16 mouse cellular contexts compared by ENCODE assay signal in the genomic region with DNA sequence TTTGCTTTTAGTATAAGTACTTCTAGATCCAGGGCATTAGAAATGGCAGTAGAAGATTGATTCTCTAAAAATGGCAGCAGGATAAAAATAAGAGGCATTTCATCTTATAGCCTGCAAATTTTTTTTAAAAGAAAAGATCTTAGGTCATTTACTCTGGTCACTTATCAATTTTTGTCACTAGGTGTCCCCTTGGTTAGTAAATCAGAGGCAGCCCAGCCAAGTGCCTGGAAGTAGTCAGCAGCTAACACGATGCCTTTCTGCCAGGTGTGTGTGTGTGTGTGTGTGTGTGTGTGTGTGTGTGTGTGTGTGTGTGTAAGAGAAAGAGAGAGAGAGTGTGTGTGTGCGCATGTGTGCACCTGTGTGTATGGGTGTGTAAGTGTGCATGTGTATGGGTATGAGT. TPM values are rescaled to one million over a fixed set of nuclear protein-coding genes. Genes with fewer than 3 reads are reported as not detected.
DNase-seq lines count a peak whose midpoint lies in the region; ATAC-seq and TF ChIP-seq lines count a peak whose summit lies in the region.
"Had no signal": no experiment of that assay in that cellular context is flagged by ENCODE, and none has a peak within 500 bp of the region (broad histone marks: within the 10 kb centered on the region; RNA-seq: fewer than 3 reads in every experiment).

No protein-coding gene starts in this region.

- DNase-seq in heart, postnatal 0 days (ENCODE audit: low spot score), result no peak
- DNase-seq in heart, postnatal 25 days (ENCODE audit: low spot score), result no peak
- no peak for DNase-seq in liver, postnatal 0 days
- DNase-seq in MEL (ENCODE audit: low read depth, low spot score), result no peak
- no peak for DNase-seq in left cerebral cortex, postnatal 10 days (ENCODE audit: extremely low spot score in 1 of 2, low spot score in 2 of 2)
- DNase-seq in lung, postnatal 36 days, result no peak
- DNase-seq: cerebellum, adult 8-10 months; embryo, embryonic 11 days had no signal

- TF ChIP-seq EP300 in heart, postnatal 0 days (IDR thresholded peaks at IDR 0.05; ENCODE audit: low read depth), result no peak
- no peak for TF ChIP-seq EP300 in liver, postnatal 0 days (IDR thresholded peaks at IDR 0.05; ENCODE audit: low read depth)
- TF ChIP-seq EP300 in MEL (IDR thresholded peaks at IDR 0.05; ENCODE audit: low read depth in 1 of 2, low read length in 2 of 2), result no peak

- H3K4me3 ChIP-seq in heart, postnatal 0 days (ENCODE audit: low read depth, low read length), result no peak overlapping the region
- no peak overlapping the region for H3K4me3 ChIP-seq in liver, postnatal 0 days (ENCODE audit: low read depth, low read length)
- H3K4me3 ChIP-seq in liver, embryonic 12.5 days, result no peak overlapping the region
- H3K4me3 ChIP-seq in MEL (ENCODE audit: control insufficient read depth in 1 of 2, insufficient read depth in 1 of 2, low read depth in 2 of 2, low read length in 2 of 2), result no peak overlapping the region
- H3K4me3 ChIP-seq: erythroblast, embryonic 14.5 days; hindbrain, embryonic 13.5 days; megakaryocyte, embryonic 14.5 days had no signal

- H3K79me2 ChIP-seq in MEL (ENCODE audit: control insufficient read depth, insufficient read depth, low read length, poor library complexity), result no peaks in the 10 kb centered on the region

- peak; percentile 41; the same call in 1 of the 2 replicates for ATAC-seq in heart, postnatal 0 days (ENCODE audit: insufficient read depth, low read depth)
- ATAC-seq in liver, postnatal 0 days, result no peak
- no peak for ATAC-seq in liver, embryonic 12.5 days
- peak; percentile 29; the same call in 1 of the 2 replicates for ATAC-seq in megakaryocyte, adult 5-6 weeks (ENCODE audit: poor library complexity, severe bottlenecking)

- no peaks in the 10 kb centered on the region for H3K36me3 ChIP-seq in heart, postnatal 0 days (replicated peaks; ENCODE audit: control insufficient read depth, insufficient read depth, low read length)
- H3K36me3 ChIP-seq in liver, postnatal 0 days (replicated peaks; ENCODE audit: insufficient read depth, low read length), result no peaks in the 10 kb centered on the region
- H3K36me3 ChIP-seq in liver, embryonic 12.5 days, result no peaks in the 10 kb centered on the region
- H3K36me3 ChIP-seq in MEL (ENCODE audit: control insufficient read depth in 1 of 2, insufficient read depth in 2 of 2, low read length in 2 of 2), result no peaks in the 10 kb centered on the region
- H3K36me3 ChIP-seq: hindbrain, embryonic 13.5 days had no signal

- no peak overlapping the region for H3K27ac ChIP-seq in heart, postnatal 0 days (ENCODE audit: low read depth)
- no peak overlapping the region for H3K27ac ChIP-seq in liver, postnatal 0 days (ENCODE audit: low read depth)
- no peak overlapping the region for H3K27ac ChIP-seq in liver, embryonic 12.5 days
- no peak overlapping the region for H3K27ac ChIP-seq in MEL (ENCODE audit: control insufficient read depth, low read depth, low read length)
- H3K27ac ChIP-seq: hindbrain, embryonic 13.5 days; liver, embryonic 14.5 days had no signal

- intact Hi-C loops in heart, postnatal 25 days (cut with DNase I), result no loop called here
- intact Hi-C loops in left cerebral cortex, postnatal 10 days (cut with DNase I), result no loop called here

- 0 out of 2 replicates have a peak, but pooled peaks cover 7% of the 10 kb centered on the region for H3K9me3 ChIP-seq in heart, postnatal 0 days (replicated peaks; ENCODE audit: control insufficient read depth, low read length)
- no peaks in the 10 kb centered on the region for H3K9me3 ChIP-seq in liver, postnatal 0 days (ENCODE audit: low read length)
- no peaks in the 10 kb centered on the region for H3K9me3 ChIP-seq in liver, embryonic 12.5 days (replicated peaks)
- H3K9me3 ChIP-seq in MEL (replicated peaks; ENCODE audit: insufficient read depth, low read length), result no peaks in the 10 kb centered on the region

- peak; percentile 22 for TF ChIP-seq RAD21 in MEL (IDR thresholded peaks at IDR 0.05; ENCODE audit: low read depth, low read length)

- H3K4me2 ChIP-seq in heart, postnatal 0 days (ENCODE audit: low read depth, low read length), result no peak overlapping the region
- H3K4me2 ChIP-seq in liver, postnatal 0 days (ENCODE audit: low read depth, low read length), result no peak overlapping the region
- H3K4me2 ChIP-seq in liver, embryonic 12.5 days, result no peak overlapping the region
- H3K4me2 ChIP-seq: hindbrain, embryonic 13.5 days had no signal

- TF ChIP-seq CTCF in heart, postnatal 0 days (IDR thresholded peaks at IDR 0.05; ENCODE audit: low read depth), result peak; percentile 42
- TF ChIP-seq CTCF in liver, postnatal 0 days (IDR thresholded peaks at IDR 0.05; ENCODE audit: low read depth), result peak; percentile 34
- TF ChIP-seq CTCF in MEL (IDR thresholded peaks at IDR 0.05 in 2 of 3, conservative IDR thresholded peaks at IDR 0.05 in 1 of 3; ENCODE audit: control insufficient read depth in 1 of 3, insufficient read depth in 1 of 3, low read depth in 2 of 3, low read length in 3 of 3, poor library complexity in 1 of 3, severe bottlenecking in 1 of 3), result peak in 1 of 3 experiments; percentile 4; a peak in 1 of 6 replicates

- WGBS in heart, postnatal 0 days, result 55% methylated on average over 2 of the region's 2 CpGs
- WGBS in liver, postnatal 0 days (ENCODE audit: insufficient replicate concordance), result 70% methylated on average over 2 of the region's 2 CpGs
- WGBS in liver, embryonic 12.5 days (ENCODE audit: insufficient replicate concordance), result 55% methylated on average over 2 of the region's 2 CpGs

- no peak for TF ChIP-seq POLR2A in MEL (IDR thresholded peaks at IDR 0.05; ENCODE audit: control insufficient read depth in 1 of 2, insufficient read depth in 1 of 2, low read depth in 1 of 2, low read length in 2 of 2, poor library complexity in 1 of 2)

- H3K9ac ChIP-seq in heart, postnatal 0 days (replicated peaks; ENCODE audit: low read depth, low read length), result no peak overlapping the region
- H3K9ac ChIP-seq in liver, postnatal 0 days (replicated peaks), result no peak overlapping the region
- no peak overlapping the region for H3K9ac ChIP-seq in liver, embryonic 12.5 days
- H3K9ac ChIP-seq in MEL (ENCODE audit: control insufficient read depth, low read depth, low read length, poor library complexity, severe bottlenecking), result no peak overlapping the region
- H3K9ac ChIP-seq: hindbrain, embryonic 13.5 days; liver, embryonic 14.5 days had no signal

- H3K27me3 ChIP-seq in heart, postnatal 0 days (ENCODE audit: control insufficient read depth, insufficient read depth, low read length), result no peaks in the 10 kb centered on the region
- H3K27me3 ChIP-seq in liver, postnatal 0 days (ENCODE audit: insufficient read depth, low read length), result no peaks in the 10 kb centered on the region
- H3K27me3 ChIP-seq in liver, embryonic 12.5 days (replicated peaks), result no peaks in the 10 kb centered on the region
- H3K27me3 ChIP-seq in MEL (ENCODE audit: control insufficient read depth in 1 of 2, insufficient read depth in 2 of 2, low read length in 2 of 2), result no peaks in the 10 kb centered on the region
- H3K27me3 ChIP-seq: hindbrain, embryonic 13.5 days; megakaryocyte, embryonic 14.5 days had no signal

- no peaks in the 10 kb centered on the region for H3K4me1 ChIP-seq in heart, postnatal 0 days (ENCODE audit: control insufficient read depth, insufficient read depth)
- 0 out of 2 replicates have a peak, but pooled peaks cover 4% of the 10 kb centered on the region for H3K4me1 ChIP-seq in liver, postnatal 0 days (ENCODE audit: insufficient read depth)
- H3K4me1 ChIP-seq in liver, embryonic 12.5 days, result no peaks in the 10 kb centered on the region
- H3K4me1 ChIP-seq in MEL (ENCODE audit: control insufficient read depth in 1 of 2, insufficient read depth in 2 of 2, low read length in 2 of 2), result no peaks in the 10 kb centered on the region
- H3K4me1 ChIP-seq: hindbrain, embryonic 13.5 days; megakaryocyte, embryonic 14.5 days had no signal

TF ChIP-seq in MEL, 35 proteins besides CTCF, POLR2A, EP300 and RAD21:
- TF ChIP-seq MXI1 (IDR thresholded peaks at IDR 0.05; ENCODE audit: low read depth, low read length) (no peak), MYC (IDR thresholded peaks at IDR 0.05; ENCODE audit: low read depth, low read length) (no peak)

RNA-seq across cellular contexts. Expression of a gene that starts 28.4 kb away (rescaled TPM):
- not detected in 2 replicates for total RNA-seq in heart, postnatal 0 days (2014; rRNA removed; ENCODE audit: low replicate concordance)
- not detected in 2 replicates for polyA plus RNA-seq in heart, postnatal 0 days (2015; fragmentation: Nextera tagmentation; extraction: Ambion mirVana)
- 1 to 10 TPM; 1.6 to 2.2 TPM for total RNA-seq in heart, postnatal 25 days (2021)
- not detected in 2 replicates for polyA plus RNA-seq in liver, postnatal 0 days (2015; fragmentation: Nextera tagmentation; extraction: Ambion mirVana)
- polyA plus RNA-seq in liver, embryonic 12.5 days (2016; fragmentation: Nextera tagmentation; extraction: Ambion mirVana), result not detected in 2 replicates
- total RNA-seq in MEL (2012; rRNA removed), result not detected in 2 replicates
- polyA plus RNA-seq in MEL (2012; ENCODE audit: insufficient read depth in 1 of 2, insufficient read length in 2 of 2, low read depth in 1 of 2, low replicate concordance in 2 of 2, missing spikeins in 1 of 2), result not detected
- total RNA-seq in megakaryocyte, adult 5-6 weeks (2015), result not detected in 2 replicates
- total RNA-seq in megakaryocyte, adult 5-6 weeks (2017), result not detected in 2 replicates
- not detected for total RNA-seq in left cerebral cortex, postnatal 10 days (2021)
- total RNA-seq: left cerebral cortex, postnatal 14 days had no signal
- polyA plus RNA-seq: erythroblast, embryonic 14.5 days; liver, embryonic 14.5 days; small intestine, adult 2 months had no signal

Comparison
In these comparisons a context has a peak if more than half of its experiments do, and no peak if none do; other contexts are left out.
1. ATAC-seq: peak in heart, postnatal 0 days (single experiment) and megakaryocyte, adult 5-6 weeks (single experiment); none in liver, postnatal 0 days (single experiment) and liver, embryonic 12.5 days (single experiment).